Mouse (Mus musculus) testis, adult 2 months (tissue): ENCODE measurements at regions not wholly inside any gene's neighbourhood (a gene's known extent, or its start where the extent isn't known, plus 50 kb on each side); places are given as distances from the start of the nearest gene placed in this dataset.

Experiments used
- CTCF ChIP-seq: fragments of 200-500 bp; IDR thresholded peaks from 2 replicates; pipeline ENCODE4 v1.5.1; 2012; ENCODE audit warnings: low read depth, mild to moderate bottlenecking, inconsistent platforms, low read length, moderate library complexity; ENCODE audit not compliant: control insufficient read depth, insufficient read depth, insufficient replicate concordance
- POLR2A ChIP-seq: fragments of 200-500 bp; IDR thresholded peaks from 2 replicates; pipeline ENCODE4 v1.6.1; 2012; ENCODE audit warnings: low read depth, mild to moderate bottlenecking, inconsistent platforms, low read length, moderate library complexity; ENCODE audit not compliant: control insufficient read depth

DNA sequence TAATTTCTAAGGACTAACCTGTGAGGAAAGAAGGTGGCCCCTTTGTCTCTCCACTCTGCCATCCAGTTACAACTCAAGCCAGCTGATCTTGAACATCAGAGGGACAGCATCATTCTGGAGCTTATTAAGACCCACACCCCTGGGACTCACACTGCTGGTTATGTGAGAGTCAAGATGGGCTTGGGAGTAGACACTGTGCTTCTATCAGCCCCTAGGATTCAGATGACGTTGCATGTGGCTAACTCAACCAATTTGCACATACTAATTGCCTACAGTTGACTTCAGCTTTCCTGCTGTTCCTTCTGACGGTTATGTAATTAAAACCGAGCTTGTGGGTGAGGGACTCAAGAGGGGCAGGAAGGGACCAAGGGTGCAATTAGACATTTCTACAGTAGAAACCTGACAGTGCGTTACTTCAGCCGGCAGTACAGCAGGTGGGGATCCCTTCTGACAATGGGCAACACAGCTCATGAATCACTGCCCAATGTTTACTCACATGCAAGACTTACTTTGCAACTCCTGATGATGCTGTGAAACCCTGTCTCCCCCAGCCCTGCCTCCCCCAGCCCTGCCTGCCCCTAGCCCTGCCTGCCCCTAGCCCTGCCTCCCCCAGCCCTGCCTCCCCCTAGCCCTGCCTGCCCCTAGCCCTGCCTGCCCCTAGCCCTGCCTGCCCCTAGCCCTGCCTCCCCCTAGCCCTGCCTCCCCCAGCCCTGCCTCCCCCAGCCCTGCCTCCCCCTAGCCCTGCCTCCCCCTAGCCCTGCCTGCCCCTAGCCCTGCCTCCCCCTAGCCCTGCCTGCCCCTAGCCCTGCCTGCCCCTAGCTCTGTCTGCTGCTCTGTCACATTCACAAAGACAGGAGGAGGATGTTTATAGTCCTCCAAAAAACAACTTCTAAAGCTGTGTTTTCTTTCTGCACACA, 255.8 kb downstream of the Gm7361 start:
- TF ChIP-seq CTCF: no peak
- no peak for TF ChIP-seq POLR2A
